In the genomic region with DNA sequence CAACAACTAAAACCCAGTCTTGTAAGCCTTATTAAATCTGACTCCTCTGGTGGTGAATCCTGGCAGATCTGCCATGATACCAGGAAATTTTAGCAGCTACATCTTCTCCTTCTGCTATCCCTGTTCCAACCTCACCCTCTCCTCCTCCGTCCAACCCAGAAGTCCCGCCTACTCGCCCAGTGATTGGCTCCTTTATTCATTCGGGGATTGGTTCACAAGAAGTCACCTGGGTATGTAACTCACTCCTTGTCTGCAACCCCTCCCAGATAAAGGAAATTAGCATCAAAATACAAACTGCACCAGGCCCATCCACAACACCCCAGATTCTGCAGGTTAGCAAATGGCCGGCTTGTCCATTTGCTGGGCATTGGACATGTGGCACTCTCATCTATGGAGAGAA, we compare ENCODE assay signal across 16 mouse cellular contexts.
"Had no signal": no experiment of that assay in that cellular context is flagged by ENCODE, and none has a peak within 500 bp of the region (broad histone marks: within the 10 kb centered on the region; RNA-seq: fewer than 3 reads in every experiment).

No protein-coding gene starts in this region.

- H3K4me1 ChIP-seq: lung, embryonic 15.5 days; megakaryocyte, embryonic 14.5 days; neural tube, embryonic 12.5 days; stomach, embryonic 15.5 days had no signal

- H3K36me3 ChIP-seq: lung, embryonic 15.5 days; midbrain, embryonic 12.5 days; neural tube, embryonic 12.5 days; stomach, embryonic 15.5 days had no signal

- H3K27me3 ChIP-seq: lung, embryonic 15.5 days; neural tube, embryonic 12.5 days; stomach, embryonic 15.5 days had no signal

- DNase-seq: liver, postnatal 0 days; lung, adult 2 months; lung, postnatal 14 days; lung, postnatal 36 days; midbrain, embryonic 14.5 days; right cerebral cortex, postnatal 14 days; thymus, adult 2 months; thymus, postnatal 25 days had no signal

- ATAC-seq: liver, postnatal 0 days; lung, postnatal 0 days had no signal

- H3K4me3 ChIP-seq: lung, embryonic 15.5 days; megakaryocyte, embryonic 14.5 days; midbrain, embryonic 12.5 days; neural tube, embryonic 12.5 days; stomach, embryonic 15.5 days had no signal

- H3K9ac ChIP-seq: liver, postnatal 0 days; lung, embryonic 15.5 days; midbrain, embryonic 12.5 days; neural tube, embryonic 12.5 days; stomach, embryonic 15.5 days had no signal

- H3K27ac ChIP-seq: lung, embryonic 15.5 days; macrophage; midbrain, embryonic 12.5 days; neural tube, embryonic 12.5 days; stomach, embryonic 15.5 days; stomach, postnatal 0 days had no signal

- H3K9me3 ChIP-seq: lung, embryonic 15.5 days; midbrain, embryonic 12.5 days; neural tube, embryonic 12.5 days; stomach, embryonic 15.5 days had no signal

- H3K4me2 ChIP-seq: lung, embryonic 15.5 days; midbrain, embryonic 12.5 days; neural tube, embryonic 12.5 days; stomach, embryonic 15.5 days had no signal
